Mouse (Mus musculus) neural tube, embryonic 11.5 days (tissue): ENCODE measurements around the gene Ophn1. TPM values are rescaled to one million over a fixed set of nuclear protein-coding genes. Genes with fewer than 3 reads are reported as not detected.

Experiments used
- ATAC-seq: fragments of 200-750 bp; cut with Nextera tagmentation; 2 replicates; pipeline ENCODE4 v1.8.0; 2017; ENCODE audit warnings: moderate number of reproducible peaks, mild to moderate bottlenecking, moderate TSS enrichment, moderate library complexity; ENCODE audit not compliant: insufficient read depth, low FRiP score, low TSS enrichment
- DNase-seq: peaks from one replicate; pipeline ENCODE4 v3.0.0-alpha.2; 2015; ENCODE audit warnings: low spot score
- H3K27ac ChIP-seq: fragments of 300-500 bp; sonication (generic); 2 replicates; pipeline ENCODE4 v1.5.1; 2014; ENCODE audit warnings: low read depth, mild to moderate bottlenecking, low read length
- H3K27me3 ChIP-seq: fragments of 300-500 bp; sonication (generic); 2 replicates; pipeline ENCODE4 v1.6.1; 2014; ENCODE audit warnings: mild to moderate bottlenecking, low read length, mixed read lengths; ENCODE audit not compliant: control insufficient read depth, insufficient read depth
- H3K36me3 ChIP-seq: fragments of 300-500 bp; sonication (generic); 2 replicates; pipeline ENCODE4 v1.6.1; 2014; ENCODE audit warnings: mild to moderate bottlenecking, low read length, moderate library complexity, mixed read lengths; ENCODE audit not compliant: control insufficient read depth, insufficient read depth
- H3K4me1 ChIP-seq: fragments of 300-500 bp; sonication (generic); 2 replicates; pipeline ENCODE4 v1.6.1; 2014; ENCODE audit warnings: low read length, mixed read lengths; ENCODE audit not compliant: control insufficient read depth, insufficient read depth
- H3K4me2 ChIP-seq: fragments of 300-500 bp; sonication (generic); 2 replicates; pipeline ENCODE4 v1.6.1; 2014; ENCODE audit warnings: low read depth, mild to moderate bottlenecking, moderate library complexity
- H3K4me3 ChIP-seq: fragments of 300-500 bp; sonication (generic); 2 replicates; pipeline ENCODE4 v1.5.1; 2014; ENCODE audit warnings: low read depth, low read length
- H3K9ac ChIP-seq: fragments of 300-500 bp; sonication (generic); 2 replicates; pipeline ENCODE4 v1.6.1; 2014; ENCODE audit warnings: mild to moderate bottlenecking, low read length
- H3K9me3 ChIP-seq: fragments of 300-500 bp; sonication (generic); 2 replicates; pipeline ENCODE4 v1.6.1; 2016; ENCODE audit warnings: low read length; ENCODE audit not compliant: control insufficient read depth
- WGBS: fragments of 180-500 bp; shearing (Covaris S2); extraction: QIAGEN DNeasy Blood & Tissue Kit; methylation state at CpG from one replicate; pipeline ENCODE4 v1.1.7; 2014; 5-methylcytosine and 5-hydroxymethylcytosine counted together
- polyA plus RNA-seq: library from polyadenylated mRNA; unstranded; fragments of >200 nt; fragmentation: Nextera tagmentation; extraction: Ambion mirVana; gene quantifications from 2 replicates; pipeline ENCODE4 v1.2.1, GENCODE M21; 2014

Ophn1 gene
- polyA plus RNA-seq, 1 experiment from 2014 or later, result 18.4 TPM

DNA sequence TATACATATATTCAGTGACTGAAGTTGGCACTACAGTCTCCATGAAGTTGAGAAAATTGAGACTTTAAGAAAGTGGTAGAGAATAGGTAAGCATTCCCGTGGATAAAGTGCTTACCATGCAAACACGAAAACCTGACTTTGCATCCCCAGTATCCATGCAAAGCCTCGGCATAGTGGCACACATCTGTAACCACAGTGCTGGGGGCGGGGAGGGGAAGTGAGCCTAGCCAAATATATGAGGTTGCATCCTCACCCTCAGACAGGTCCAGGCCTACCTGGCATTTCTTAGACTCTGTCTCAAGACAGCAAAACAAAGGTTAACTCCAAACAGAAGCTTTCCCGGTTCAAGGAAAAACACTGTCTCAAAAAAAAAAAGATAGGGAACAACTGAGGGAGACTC lies 21.7 kb downstream of the Ophn1 start:
- no peaks in the 10 kb centered on the region for H3K27me3 ChIP-seq
- H3K4me2 ChIP-seq, result no peak overlapping the region
- no peak overlapping the region for H3K27ac ChIP-seq
- 85% methylated on average over 5 of the region's 5 CpGs for WGBS
- DNase-seq (no peak), ATAC-seq (no peak)
- H3K4me3 ChIP-seq, result no peak overlapping the region
- H3K36me3 ChIP-seq, result no peaks in the 10 kb centered on the region
- H3K9me3 ChIP-seq, result no peaks in the 10 kb centered on the region
- no peaks in the 10 kb centered on the region for H3K4me1 ChIP-seq
- H3K9ac ChIP-seq, result no peak overlapping the region

DNA sequence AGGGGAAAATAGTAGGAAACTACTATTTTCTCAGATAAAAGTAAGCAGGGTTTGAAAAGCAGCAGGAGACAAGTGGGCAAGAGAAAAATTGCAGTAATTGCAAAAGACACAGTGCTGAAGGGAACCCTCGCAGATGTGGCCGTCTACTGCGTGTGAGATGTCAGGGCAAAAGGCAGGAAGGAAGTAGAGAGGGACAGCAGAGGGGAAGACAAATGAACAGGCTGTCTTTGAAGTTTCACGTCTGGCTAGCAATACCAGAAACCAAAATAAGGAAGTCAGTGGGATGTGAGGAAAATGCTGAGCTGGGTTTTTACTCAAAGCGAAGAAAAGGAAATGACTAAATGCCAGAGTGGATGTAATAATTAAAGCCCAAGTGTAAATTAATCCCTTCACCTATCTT lies 30.7 kb downstream of the Ophn1 start:
- no peak for ATAC-seq
- 64% methylated on average over 5 of the region's 5 CpGs for WGBS
- no peaks in the 10 kb centered on the region for H3K9me3 ChIP-seq
- no peaks in the 10 kb centered on the region for H3K36me3 ChIP-seq
- H3K27me3 ChIP-seq, result no peaks in the 10 kb centered on the region
- H3K4me3 ChIP-seq, result no peak overlapping the region
- no peak overlapping the region for H3K4me2 ChIP-seq
- H3K9ac ChIP-seq, result no peak overlapping the region
- no peaks in the 10 kb centered on the region for H3K4me1 ChIP-seq
- DNase-seq, result no peak
- no peak overlapping the region for H3K27ac ChIP-seq

DNA sequence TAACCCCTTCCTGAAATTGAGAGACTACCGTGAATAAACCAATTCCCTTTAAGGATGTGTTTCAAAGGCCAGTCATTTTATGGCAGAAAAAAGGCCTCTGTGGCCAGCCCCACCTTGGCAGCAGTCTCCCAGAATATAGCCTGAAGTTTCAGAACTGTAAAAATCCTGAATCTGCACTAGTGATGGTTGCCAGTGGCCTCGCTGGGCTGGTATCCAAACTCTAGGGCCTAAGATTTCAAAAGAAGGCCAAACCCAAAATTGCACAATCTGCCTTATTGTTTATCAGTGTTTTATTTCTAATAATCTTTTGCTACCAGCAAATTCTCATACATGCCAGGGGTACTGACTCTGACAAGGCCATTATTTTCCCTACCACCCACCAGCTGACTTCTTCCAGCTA lies 34.8 kb downstream of the Ophn1 start:
- WGBS, result 87% methylated on average over 2 of the region's 2 CpGs
- Histone ChIP-seq H3K4me3 (no peak overlapping the region), H3K4me1 (no peaks in the 10 kb centered on the region), H3K27me3 (no peaks in the 10 kb centered on the region), H3K36me3 (no peaks in the 10 kb centered on the region), H3K4me2 (no peak overlapping the region), H3K9ac (no peak overlapping the region), H3K27ac (no peak overlapping the region), H3K9me3 (no peaks in the 10 kb centered on the region)
- ATAC-seq, result no peak
- no peak for DNase-seq

DNA sequence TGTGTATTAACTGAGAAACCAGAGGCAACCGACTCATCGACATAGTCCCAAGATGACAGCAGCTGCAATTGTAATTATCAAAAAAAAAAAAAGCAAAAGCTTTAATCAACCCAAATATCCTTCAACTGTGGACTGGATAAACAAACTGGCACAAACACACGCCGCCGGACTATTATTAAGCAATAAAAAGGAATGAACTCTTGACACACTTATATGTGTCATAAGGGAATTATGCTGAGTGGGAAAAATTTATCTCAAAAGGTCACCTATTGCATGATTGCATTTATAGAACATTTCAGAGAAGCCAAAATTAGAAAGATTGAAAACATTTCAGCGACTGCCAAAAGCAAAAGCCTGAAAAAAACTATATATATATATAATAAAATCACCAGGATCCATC lies 40.0 kb downstream of the Ophn1 start:
- Histone ChIP-seq H3K4me3 (no peak overlapping the region), H3K9me3 (no peaks in the 10 kb centered on the region), H3K36me3 (no peaks in the 10 kb centered on the region), H3K9ac (no peak overlapping the region), H3K4me2 (no peak overlapping the region), H3K4me1 (no peaks in the 10 kb centered on the region), H3K27ac (no peak overlapping the region), H3K27me3 (no peaks in the 10 kb centered on the region)
- ATAC-seq (no peak), DNase-seq (no peak)
- whole genome bisulfite sequencing, result 85% methylated on average over 6 of the region's 6 CpGs

DNA sequence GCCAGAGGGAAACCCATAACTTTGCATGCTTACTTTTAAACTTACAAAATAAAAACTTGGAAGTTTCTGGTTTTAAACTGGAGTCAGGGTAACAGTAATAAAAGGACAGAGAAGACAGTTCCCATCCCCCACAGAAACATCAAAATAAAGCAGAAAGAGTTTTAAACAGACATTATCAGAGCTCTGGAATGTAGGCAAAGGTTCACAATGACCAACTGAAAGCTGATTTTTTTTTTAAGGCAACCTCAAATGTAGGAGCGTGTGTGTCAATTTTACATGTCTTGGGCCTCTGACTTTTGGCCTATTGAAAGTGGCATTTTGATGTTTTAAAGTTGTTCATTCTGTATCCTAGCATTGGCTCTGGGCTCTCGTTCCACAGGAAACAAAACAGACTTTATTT lies 49.2 kb downstream of the Ophn1 start:
- ATAC-seq, result no peak
- WGBS, result 71% methylated on average over 2 of the region's 2 CpGs
- H3K4me1 ChIP-seq, result no peaks in the 10 kb centered on the region

DNA sequence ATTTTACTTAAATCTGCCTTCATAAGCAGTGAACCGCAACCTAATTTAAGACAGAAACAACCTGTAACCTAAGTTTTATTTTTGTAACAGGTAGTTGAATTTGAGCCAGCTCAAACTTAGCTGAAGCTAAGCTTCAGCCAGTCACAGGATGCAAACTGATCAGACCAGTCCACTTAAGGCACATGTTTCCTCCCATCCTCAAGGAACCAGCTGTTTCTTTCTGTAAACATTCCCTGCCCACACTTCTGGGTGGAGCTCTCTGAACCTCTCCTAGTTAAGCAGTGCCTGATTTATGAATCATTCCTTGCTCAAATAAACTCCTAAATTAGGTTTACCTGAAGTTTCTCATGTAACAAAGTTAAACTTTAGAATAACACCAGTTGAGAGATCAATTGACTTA lies 54.8 kb downstream of the Ophn1 start:
- Histone ChIP-seq H3K36me3 (no peaks in the 10 kb centered on the region), H3K4me3 (no peak overlapping the region), H3K27ac (no peak overlapping the region), H3K27me3 (no peaks in the 10 kb centered on the region), H3K4me1 (no peaks in the 10 kb centered on the region), H3K9ac (no peak overlapping the region), H3K4me2 (no peak overlapping the region), H3K9me3 (no peaks in the 10 kb centered on the region)
- WGBS, result 96% methylated on average over 1 of the region's 1 CpGs
- no peak for DNase-seq
- no peak for ATAC-seq

More for the DNA sequence above, 49.2 kb downstream of the Ophn1 start:
- Histone ChIP-seq H3K27me3 (no peaks in the 10 kb centered on the region), H3K27ac (no peak overlapping the region), H3K9me3 (no peaks in the 10 kb centered on the region), H3K9ac (no peak overlapping the region), H3K36me3 (no peaks in the 10 kb centered on the region), H3K4me2 (no peak overlapping the region), H3K4me3 (no peak overlapping the region)
- no peak for DNase-seq

DNA sequence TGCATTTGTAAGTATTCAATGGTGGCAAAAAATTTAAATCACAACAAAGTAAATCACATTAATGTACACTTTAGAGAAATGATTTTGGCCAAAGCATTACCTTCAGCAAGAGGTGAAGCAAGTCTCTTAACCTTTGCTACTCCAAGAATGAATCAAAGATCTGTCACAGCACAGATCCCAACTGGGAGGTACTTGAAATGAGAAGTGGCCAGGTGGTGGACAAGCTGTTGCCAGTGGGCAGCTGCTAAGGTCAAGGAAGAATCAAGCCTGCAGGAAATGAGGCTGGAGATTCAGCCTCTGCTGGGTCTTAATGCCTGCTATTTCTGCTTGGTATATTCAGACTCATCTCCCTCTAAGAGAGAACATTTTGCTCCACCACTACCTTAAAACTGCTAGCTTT lies 87.0 kb downstream of the Ophn1 start:
- Histone ChIP-seq H3K4me3 (no peak overlapping the region), H3K9me3 (no peaks in the 10 kb centered on the region), H3K4me1 (no peaks in the 10 kb centered on the region), H3K27me3 (no peaks in the 10 kb centered on the region), H3K36me3 (no peaks in the 10 kb centered on the region), H3K27ac (no peak overlapping the region), H3K4me2 (no peak overlapping the region), H3K9ac (no peak overlapping the region)
- ATAC-seq (no peak), DNase-seq (no peak)

DNA sequence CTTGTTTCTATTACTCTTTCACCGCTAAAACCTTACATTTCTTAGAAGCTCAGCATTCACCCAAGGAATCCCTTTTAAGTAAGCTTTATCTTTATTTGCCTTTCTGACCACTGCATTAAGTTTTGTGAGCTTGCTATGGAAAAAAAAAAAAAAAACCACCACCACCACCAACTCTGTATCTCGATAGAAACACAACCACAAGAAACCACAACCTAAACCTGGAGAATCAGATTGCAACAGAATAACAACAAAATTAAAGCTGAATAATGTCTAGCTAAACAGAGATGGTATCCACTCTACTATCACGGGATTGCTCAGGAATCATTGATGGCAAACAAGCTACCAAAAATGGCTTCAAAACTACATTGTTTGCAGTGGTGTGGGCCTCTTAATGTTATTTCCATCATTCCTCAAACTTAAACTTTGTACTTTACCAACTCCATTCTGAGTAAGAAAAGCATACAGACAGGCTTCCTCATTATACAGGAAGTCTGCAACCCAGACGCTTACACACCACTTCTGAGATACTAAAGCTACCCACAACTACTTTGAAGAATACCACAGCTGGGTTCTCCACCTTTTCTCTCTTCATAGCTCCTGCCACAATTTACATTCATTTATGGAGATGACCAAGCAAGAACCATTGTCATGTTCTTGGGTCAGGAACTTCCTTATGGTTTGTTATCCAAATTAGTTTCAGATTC lies 116.4 kb downstream of the Ophn1 start:
- Histone ChIP-seq H3K9ac (no peak overlapping the region), H3K27me3 (no peaks in the 10 kb centered on the region), H3K27ac (no peak overlapping the region), H3K4me3 (no peak overlapping the region), H3K4me2 (no peak overlapping the region), H3K4me1 (no peaks in the 10 kb centered on the region), H3K36me3 (no peaks in the 10 kb centered on the region), H3K9me3 (no peaks in the 10 kb centered on the region)
- DNase-seq (no peak), ATAC-seq (no peak)
- WGBS, result 86% methylated on average over 4 of the region's 4 CpGs

DNA sequence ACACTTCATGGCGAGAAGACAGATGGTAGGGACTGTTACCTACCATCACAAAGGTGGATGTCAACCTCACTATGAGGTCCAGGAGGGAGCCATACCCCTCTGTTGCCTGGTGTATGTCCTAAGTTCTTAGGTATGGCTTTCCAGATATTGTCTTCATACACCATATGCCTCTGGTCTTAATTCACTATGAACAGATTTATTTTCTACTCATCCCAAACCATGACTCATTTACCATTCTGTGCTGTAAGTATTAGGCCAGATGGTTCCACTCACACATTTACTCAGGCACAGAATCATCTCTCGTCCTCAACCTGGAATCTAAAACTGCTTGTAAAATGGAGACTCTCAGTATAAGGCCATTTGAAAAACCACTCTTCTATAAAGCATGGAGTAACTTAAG lies 135.7 kb downstream of the Ophn1 start:
- Histone ChIP-seq H3K36me3 (no peaks in the 10 kb centered on the region), H3K9me3 (no peaks in the 10 kb centered on the region), H3K4me1 (no peaks in the 10 kb centered on the region), H3K4me3 (no peak overlapping the region), H3K27me3 (no peaks in the 10 kb centered on the region), H3K4me2 (no peak overlapping the region), H3K9ac (no peak overlapping the region), H3K27ac (no peak overlapping the region)
- 66% methylated on average over 2 of the region's 2 CpGs for WGBS
- DNase-seq, result no peak
- no peak for ATAC-seq
